Mouse (Mus musculus) thymus, adult 18-20 months (tissue): ENCODE data around the gene Ldb2.

Source experiments
- DNase-seq, 2 experiments: peaks; one replicate each; pipeline ENCODE4 v3.0.0; 2022; ENCODE audit warnings: mixed read lengths in 2 of 2

Gene Ldb2

DNA sequence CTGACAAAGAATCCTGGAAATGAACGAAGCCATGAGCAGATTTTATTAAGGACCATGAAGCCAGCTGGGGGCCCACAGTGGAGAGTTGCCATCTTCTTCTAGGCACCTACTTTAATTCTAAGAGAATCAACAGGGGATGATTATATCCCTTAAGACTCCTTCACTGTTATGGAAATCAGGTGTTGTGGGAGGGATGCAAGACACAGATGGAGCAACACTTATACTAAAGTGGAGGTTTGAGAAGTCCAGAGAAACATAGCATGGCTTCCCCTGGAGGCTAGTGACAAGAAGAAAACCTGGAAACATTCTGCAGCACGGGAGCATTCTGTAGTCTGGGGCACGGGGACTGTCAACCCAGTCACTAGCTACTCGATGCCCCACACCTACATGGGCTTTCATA is 85.0 kb downstream of the Ldb2 start:
- DNase-seq, result no peak

DNA sequence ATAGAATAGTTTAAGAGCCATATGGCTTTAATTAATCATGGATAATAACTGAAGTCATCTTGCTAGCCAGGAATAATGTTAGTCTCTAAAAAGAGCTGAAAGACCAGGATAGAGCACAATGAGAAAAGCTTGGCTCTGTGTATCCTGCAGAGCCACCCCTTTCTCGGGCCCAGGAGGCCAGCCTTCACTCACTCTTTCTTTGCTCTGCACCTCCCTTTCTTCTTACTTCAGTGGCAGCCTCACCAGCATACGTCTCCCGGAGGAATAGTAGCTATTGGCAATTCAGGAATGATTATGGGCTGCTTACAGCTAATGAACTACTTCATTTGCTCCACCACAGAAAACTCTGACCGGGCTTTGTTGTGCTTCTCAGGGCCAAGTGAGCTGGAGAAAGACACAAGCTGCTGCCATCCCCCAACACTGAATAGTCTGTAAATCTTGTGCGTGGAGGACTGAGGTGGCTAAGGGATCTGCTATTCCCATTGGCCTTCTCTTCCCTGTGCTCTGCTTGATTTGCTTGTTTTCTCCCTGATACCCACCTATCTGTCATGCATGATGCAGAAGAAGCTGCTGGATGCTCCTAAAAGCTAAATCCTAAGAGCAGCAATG is 86.2 kb downstream of the Ldb2 start:
- no peak for DNase-seq

DNA sequence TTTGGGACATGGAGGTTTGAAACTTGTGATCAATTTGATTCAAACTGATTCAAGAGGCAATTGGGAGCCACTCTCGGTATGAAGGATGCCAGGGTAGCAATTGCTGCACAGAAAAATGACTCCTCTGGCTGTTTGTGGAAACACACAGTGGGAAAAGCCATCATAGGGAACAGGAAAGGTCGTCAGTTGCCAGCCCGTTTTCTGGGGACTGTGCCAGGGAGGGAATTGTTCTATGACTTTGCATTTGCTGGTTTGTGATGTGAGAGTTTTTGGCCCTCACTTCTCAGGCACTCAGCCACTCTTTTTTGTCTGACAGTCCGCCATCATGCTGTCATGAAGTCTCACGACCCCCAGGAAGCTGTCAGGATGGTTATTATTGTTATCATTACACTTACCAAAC is 88.3 kb downstream of the Ldb2 start:
- no peak for DNase-seq

DNA sequence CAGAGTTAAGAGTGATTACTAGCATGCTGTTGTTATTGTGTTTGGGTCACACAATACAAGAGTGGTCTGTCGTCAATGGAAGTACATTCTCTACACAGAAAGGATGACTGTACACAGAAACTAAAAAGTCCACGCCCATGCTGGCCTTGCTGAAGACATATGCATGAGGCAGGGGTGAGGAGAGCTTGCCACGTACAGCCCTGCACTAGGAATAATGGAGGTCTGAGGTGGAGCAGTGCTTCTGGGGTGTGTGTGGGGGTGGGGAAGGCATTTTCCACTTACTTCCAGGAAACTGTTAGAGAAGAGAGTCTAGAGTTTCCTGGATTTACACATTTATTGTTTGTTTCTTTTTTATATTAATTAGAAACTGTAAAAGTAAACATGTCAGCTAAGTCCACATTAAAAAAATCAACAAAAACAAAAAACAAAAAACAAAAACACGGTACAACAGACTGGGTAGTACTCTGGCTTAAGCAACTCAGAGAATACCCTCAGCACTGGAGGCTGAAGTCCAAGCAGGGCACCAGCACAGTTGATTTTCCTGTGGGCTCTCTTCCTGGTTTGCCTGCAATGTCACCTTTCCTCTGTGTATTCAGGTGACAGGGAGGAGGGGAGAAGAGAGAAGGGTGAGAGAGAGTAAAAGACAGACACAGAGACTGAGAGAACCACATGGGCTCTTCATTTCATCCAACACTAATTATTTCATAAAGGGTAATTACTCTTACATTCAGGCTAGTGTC is 89.2 kb downstream of the Ldb2 start:
- DNase-seq, result no peak

DNA sequence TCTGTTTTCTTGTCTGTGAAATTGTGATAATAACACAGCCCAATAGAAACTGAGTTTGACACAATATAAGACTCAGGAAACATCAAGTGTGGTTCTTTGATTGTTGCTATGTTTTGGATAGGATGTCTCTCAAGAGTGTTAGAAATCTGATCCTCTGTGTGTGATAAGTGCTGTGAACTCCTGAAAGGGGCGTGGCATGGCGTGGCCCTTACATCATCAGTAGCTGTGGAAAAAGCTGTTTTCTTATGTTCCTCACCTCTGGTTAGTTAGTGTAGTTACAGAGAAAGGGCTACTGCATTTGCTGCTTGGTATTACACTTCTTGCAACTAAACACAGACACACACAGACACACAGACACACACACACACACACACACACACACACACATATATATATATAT is 90.2 kb downstream of the Ldb2 start:
- DNase-seq, result no peak

DNA sequence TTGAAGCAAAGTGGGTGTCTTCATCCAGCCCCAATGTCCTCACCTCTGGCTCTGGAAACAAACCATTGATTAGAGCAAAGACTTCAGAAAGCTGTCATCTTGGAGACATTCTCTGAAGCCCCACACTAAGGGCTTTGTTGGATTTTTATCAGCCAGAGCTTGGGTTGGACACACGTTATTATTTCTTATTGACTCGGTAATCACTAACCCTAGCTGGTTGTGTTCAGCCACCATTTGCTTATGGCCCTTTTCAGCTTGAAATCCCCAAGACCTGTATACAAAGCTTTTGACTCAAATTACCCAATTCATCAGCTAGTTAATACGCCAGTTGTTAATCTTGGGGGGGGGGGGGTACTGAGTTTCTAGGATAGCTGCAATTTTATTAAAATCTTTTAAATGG is 91.5 kb downstream of the Ldb2 start:
- no peak for DNase-seq

DNA sequence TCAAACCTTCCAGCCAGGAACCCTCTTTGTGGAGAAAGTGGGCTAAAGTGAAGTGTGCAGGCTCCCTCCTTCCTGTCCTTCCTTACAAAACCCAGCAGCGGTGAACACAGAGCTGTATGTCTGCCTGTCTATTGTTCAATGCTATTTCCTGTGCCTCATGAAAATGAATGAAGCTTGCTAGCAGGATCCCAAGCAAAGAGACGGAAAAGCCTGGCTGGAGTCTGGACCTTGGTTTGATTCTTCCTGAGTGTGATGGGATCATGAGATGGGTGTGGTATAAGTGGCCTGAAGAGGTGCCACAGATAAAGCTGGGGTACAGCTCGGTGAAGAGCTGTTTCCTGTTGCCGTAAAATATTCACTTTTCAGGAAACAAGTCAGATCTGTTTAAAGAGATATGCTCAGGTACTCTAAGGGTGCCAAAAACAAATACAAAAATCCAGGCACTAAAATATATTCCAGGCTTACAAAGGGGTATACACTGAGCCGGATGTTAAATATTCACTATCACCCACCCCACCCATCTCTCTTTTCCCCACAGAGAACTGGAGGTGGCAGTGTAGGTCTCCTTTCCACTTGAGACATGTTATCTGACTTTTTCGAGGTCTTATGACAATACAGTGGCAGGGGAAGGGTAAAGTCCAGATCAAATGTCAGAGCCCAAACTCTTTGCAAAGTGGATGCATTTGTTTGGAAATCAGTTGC is 92.3 kb downstream of the Ldb2 start:
- DNase-seq, result no peak

DNA sequence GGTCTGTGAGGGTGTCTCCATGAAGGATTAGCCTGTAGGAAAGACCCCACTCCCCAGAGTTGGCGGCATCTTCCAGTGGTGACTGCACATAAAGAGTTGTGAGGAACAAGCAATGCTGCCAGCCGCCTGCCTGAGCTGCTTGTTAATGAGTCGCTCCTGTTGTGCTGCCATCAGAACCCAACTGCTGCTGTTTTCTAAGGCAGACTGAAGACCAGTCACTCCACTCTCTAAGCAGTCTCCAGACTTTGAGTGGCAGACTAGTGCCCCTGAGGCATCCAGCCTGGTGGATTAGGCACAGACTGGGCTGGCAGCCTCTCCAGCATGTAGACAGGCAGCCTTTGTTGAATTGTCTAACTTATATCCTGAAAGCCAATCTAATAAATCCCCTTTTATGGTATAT is 101.5 kb downstream of the Ldb2 start:
- DNase-seq, result no peak

DNA sequence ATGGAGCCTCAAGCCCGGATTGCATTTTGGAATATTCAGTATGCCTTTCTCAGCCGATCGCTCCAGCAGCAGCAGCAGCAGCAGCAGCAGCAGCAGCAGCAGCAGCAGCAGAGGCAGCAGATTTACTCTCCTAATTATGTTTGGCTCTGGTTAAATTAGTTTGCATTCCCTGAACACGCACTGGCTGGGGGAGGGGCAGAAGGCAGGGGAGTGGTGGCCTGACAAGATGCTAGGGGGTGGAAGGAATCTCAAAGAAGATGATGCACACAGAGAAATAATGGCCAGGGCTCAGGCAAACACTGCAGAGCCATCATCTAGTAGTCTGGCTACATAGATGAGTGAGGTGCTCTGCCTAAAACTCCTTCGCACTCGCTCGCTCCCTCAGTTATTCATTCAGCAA is 102.9 kb downstream of the Ldb2 start:
- DNase-seq, result no peak

DNA sequence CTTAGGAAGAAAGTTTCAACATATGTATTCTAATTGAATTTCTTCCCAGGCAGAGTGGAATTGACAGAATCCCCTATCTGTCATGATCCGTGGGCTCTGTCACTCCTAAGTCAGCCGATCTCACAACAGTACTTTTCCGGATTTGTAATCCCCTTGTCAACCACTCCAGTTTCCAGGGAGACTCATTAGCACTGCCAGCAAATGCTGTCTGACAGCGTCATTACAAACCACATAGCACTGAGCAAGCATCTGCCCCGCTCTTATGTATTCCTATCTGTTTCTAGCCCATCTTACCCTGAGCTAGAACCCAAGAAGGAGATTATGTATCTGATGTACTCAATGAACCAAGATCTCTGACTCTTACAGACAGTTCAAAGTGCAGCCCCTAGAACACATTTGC is 105.8 kb downstream of the Ldb2 start:
- DNase-seq, result no peak

DNA sequence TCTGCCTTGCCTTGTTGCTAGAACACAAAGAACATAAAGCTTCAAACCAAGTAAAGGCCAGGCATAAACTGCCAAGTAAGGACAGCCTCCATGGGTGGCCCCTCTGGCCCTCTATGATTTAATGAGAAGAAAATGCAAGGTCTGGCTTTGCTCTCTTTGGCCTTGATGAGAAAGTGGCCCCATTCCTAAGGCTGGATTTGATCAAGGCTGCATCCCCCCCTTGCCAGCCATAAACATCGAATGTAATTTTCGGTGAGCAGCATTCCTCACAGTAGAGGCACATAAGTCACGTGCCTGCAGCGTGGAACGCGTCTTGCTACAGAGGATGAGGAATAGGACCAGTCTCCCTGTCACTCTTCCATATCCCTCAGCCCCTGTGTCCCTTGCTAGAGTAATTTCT is 113.1 kb downstream of the Ldb2 start:
- DNase-seq, result no peak

DNA sequence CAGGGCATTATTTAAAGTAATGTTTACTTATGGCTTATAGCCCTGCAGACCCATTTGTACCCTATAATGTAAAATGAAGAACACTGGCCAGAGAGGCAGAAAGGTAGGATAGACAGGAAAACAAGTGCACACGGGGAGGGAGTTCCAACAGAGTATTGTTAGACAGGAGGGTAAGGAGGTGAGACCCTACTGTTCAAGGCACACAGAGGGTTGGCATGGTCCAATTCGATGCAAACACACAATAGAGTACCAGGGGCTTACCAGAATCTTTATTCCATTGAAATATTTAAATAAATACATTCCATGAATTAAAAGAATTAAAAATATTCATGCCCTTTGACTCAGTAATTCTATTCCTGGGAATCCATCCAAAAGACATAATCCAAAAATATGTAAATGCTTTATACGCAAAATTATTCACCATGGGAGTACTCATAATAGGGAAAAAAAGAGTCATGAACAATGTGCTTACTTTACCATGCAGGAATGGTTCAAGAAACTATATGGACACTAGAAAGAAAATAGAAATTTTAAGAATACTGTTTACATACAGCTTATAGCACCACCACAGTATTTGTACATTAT is 118.3 kb downstream of the Ldb2 start:
- no peak for DNase-seq

DNA sequence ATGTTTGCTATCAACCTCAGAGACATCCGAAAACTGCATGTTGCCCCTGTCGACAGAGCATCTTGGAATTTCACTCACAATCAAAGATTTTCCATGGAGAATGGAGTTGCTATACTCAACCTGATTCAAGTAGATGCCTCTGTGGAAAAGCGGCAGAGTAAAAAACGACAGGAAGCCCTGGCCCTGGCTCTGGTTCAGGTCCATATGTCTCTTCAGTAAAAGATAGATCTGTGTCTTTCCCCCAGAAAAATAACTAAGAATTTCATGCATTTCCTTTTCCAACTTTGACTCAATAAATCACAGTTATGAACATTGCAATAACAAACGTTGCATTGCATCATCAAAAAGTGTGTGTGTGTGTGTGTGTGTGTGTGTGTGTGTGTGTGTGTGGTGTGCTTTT is 121.7 kb downstream of the Ldb2 start:
- DNase-seq, result no peak

DNA sequence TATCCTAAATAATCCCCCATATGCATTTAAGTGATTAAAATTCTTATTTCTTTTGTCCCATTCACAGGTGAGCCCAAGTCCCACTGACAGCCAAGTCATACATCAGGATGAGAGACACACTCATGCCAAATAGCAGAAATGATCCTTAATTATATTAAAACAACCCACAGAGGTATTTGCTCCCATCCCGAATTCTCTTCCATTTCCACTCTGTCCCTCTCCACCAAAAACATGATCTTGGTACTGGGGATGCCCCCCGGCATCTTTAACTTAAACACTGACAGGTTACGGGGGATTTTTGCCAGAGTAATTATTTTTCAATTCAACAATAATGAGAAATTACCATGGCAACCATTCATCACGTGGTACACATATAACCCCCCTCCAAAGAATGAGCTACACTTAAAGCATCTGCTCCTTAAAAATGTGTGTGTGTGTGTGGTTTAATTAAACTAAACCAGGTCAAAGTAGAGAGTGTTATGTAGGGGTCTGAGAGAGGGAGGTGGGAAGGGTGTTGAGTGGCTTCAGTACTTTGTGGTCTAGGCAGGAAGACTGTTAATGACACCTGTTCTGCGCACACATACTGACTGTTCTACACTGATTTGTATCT is 123.2 kb downstream of the Ldb2 start:
- DNase-seq, result no peak

DNA sequence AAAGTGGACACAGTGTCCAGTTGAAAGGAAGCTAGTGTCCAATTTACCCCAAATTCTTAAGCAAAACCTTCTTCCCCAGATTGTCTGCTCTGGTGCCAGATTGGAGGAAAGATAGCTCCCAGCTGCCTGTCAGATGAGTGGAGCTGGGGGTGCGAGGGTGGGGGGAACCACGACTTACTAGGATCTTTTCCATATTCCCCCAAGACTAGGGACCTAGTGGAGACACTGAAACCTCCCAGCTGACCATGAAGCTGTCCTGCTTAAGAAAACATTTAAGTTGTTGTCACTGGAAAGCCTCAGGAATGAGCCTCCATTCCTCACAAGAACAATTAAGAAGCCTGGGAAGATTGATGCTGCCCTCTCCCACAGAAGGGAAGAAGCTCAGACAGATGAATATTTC is 129.1 kb downstream of the Ldb2 start:
- no peak for DNase-seq

DNA sequence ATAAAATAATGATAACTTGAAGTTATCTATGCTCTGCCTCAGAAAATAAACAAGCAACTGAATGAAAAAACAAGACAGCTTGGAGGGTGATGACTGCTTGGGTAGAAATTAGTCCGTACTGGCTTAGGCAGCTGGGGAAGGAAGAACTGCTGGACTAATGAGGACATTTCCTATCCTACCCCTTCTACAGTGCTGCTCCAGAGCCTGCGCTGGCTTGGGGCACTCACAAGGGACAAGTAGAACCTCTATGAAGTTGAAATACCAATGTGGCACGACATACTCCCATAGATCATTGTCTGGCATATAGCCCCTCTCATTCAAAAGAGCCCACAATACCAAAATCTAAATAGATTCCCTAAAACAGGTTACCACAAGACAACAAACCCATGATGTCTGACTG is 131.6 kb downstream of the Ldb2 start:
- DNase-seq, result no peak

DNA sequence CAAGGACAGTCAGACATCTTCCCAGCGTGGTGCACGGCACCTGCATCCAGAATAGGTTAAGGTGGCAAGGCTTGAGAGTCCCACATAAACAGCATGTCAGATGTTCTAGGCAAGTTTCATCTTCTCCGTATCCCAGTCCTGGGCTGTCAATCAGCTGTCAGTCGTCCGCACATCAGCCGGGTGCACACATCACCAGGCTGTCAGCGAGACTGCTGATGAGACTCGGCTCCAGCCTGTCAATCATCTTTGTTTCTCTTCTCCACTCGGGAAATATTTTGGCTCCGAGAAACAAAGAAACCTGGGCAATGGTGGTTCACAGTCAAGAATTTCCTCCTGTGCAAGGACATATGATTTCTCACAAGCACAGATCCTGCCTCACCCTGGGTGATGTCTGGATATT is 132.1 kb downstream of the Ldb2 start:
- no peak for DNase-seq

DNA sequence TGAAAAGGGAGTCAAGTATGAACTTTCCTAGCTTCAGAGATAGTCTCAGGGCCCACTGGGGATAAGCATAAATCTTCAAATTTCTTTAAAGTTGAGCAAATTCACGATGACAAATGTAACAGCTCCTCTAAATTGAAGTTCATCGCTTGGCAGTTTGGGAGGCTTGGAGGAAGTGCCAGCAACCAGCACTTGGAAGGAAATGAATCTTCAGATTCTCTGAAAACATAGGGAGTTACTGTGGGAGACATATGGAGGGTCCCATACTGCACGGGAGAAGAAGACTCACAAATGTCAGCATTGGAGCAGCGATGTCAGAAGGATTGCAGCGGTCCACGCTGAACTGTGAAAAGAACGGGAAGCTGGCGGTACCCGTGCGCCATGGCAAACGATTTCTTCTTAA is 139.8 kb downstream of the Ldb2 start:
- no peak for DNase-seq

DNA sequence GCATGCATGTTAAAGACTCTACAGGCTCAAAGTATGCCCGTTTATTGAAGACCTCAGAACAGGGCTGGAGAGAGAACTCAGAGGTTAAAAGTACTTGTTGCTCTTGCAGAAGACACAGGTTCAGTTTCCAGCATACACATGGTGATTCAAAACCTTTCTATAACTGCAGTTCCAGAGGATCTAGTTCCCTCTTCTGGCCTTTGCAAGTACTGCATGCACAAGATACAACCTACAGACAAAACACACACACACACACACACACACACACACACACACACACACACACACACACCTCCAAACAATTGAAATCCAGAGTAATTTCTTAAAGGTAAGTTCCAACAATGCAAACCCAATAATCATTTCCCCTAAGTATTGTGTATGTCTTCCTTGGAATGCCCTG is 142.8 kb downstream of the Ldb2 start:
- DNase-seq, result no peak

DNA sequence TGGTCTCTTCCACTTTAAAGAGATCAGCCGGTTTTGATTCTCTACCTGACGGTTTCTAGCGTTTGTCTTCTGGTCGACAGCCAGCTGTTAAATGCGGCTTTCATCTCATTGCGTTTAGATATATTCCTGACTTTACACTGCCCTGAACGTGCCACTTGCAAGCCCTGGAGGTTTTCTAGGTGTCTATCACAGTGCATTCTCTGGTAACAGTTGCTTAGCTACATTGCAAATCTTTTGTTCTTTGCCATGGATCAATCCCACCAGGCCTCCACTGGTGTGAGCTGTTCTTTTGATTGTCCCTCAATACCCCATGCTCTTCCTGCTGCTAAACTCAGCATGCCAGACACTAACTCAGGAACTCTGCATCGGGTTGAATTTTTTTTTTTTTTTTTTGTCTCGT is 145.1 kb downstream of the Ldb2 start:
- no peak for DNase-seq

DNA sequence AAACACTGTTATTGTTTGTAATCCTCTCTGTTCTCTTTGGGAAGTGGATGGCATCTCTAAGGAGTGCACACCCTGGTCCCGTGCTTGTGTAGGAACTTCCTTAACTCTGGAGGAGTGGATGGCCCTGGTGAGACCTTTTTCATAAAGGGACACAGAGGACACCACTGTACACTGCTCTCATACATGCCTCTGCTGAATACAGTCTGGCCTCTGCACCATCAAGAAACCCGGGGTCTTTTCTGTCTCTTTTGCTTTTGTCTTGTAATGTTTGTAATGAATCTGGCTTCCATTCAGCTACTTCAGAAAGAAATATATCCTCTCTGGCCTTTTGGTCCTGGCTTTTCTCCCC is 152.7 kb downstream of the Ldb2 start:
- DNase-seq, result no peak

DNA sequence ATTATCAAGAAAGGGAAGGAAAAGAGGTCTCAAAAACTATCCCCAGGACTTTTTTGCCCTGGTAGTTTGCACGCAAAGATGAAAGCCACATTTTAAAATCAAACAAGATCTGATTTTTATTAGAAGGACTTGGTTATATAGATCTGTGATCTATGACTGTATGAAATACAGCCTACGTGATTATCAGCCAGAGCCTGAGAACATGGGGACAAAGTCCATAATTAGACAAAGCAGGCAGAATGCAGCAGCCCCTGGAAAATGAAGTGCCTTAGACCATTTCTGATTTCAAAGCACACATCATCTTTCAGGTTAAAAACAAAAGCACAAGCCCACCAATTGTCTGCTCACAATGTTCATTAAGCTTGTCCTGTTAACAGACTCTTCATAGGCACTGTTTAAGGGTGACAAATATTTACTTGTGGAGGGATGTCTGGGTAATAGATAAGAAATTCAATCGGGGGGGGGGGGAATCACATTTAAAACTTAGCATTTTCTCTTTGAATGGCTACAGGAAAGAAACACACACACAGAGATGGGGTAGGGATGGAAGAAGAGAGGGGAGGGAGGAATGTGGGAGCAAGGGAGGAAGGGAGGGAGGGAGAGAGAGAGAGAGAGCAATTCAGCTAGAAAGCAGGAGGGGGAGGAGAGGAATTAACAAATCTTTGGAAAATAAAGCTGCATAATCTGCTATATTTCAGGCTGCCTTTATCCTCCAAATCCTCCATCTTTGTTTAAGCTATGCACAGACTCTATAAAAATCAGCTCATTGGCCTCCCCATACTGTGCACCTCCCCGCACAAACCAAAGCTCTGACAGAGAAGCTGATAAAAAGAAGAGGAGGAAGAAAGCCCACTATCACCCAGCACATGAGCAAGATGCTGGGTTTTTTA is 153.3 kb downstream of the Ldb2 start:
- no peak for DNase-seq

DNA sequence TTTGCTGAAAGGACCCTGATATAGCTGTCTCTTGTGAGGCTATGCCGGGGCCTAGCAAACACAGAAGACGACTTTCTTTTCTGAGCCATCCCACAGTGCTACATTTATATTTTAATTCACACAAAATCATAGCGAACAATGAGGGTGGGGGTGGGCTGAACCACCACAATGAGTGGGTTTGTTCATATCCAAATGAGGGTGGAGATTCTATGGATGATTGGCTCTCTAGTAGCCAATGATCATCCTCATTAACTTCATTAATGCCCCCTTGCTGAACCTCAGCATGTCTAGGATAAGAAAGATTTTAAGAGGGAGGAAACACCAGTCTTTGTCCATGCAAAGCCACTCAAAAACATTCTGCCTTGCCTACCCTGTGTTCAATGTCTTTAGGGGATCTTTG is 156.4 kb downstream of the Ldb2 start:
- no peak for DNase-seq
